Mouse (Mus musculus) stomach, postnatal 0 days (tissue): ENCODE data around the gene Ltbp1.

ENCODE experiments used
- CTCF ChIP-seq: IDR thresholded peaks from 2 replicates; pipeline ENCODE4 v1.5.1; 2016; ENCODE audit warnings: antibody characterized with exemption, low read depth, mild to moderate bottlenecking, moderate library complexity
- EP300 ChIP-seq: optimal IDR thresholded peaks from 2 replicates; pipeline ENCODE3; 2016; ENCODE audit warnings: antibody characterized with exemption

GRCm38 (mm10) chr17:74982880-74983279 is 22.5 kb upstream of the Ltbp1 start:
- TF ChIP-seq CTCF (no peak), EP300 (no peak)
